Mouse (Mus musculus): ENCODE data around the gene Col5a3. TPM values are rescaled to one million over a fixed set of nuclear protein-coding genes. Genes with fewer than 3 reads are reported as not detected.

The Col5a3 gene
- polyA plus RNA-seq, 1 experiment from 2014 or later, result 0.62 TPM

DNA sequence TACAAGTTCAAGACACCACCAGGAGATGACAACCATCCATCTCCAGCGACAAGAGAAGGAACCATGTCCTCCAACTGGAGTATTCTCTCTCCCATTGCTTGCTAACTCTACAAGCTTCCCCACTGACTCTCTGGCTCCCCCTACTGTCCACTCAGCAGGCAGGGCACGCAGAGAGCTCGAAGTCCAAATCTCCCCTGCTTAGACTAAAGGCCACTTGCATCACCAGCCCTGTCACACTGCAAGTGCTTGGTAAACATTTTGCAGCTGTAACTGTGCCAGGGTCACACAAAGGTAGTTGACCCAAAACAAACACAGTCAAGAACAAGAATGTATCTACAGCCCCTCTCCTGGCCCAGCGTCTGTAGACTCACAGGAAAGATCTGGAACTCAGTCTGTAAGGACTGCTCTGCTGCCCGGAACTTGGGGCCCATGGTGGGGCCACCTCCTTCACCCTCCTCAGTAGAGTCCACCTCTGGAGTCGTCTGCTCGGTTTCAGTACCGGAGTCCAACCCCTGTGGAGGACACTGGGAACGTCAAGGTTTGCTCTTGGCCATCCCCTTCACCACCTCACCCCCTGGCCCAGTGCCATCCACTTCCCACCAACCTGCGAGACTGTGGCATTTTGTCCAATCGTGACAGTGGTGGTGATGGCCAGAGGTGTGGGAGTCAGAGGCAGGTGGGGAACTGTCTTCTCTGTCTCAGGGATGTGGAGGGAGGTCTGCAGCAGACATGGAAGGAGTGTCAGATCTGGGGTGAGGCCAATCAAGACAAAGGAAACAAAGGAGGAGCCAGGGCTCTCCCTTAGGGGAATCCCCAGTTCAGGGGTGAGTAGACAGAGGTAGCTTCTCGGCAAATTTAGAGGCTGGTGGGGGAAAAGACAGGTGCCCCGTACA, 10.4 kb downstream of the Col5a3 start:
- Histone ChIP-seq H3K9me3 (no peaks in the 10 kb centered on the region), H3K4me3 (no peak overlapping the region), H3K4me2 (replicated peaks) (no peak overlapping the region), H3K27ac (no peak overlapping the region), H3K4me1 (no peaks in the 10 kb centered on the region), H3K36me3 (no peaks in the 10 kb centered on the region), H3K9ac (no peak overlapping the region), H3K27me3 (no peaks in the 10 kb centered on the region)
- no peak for ATAC-seq (ENCODE audit: low FRiP score, low read depth)
- WGBS, result 81% methylated on average over 13 of the region's 13 CpGs

DNA sequence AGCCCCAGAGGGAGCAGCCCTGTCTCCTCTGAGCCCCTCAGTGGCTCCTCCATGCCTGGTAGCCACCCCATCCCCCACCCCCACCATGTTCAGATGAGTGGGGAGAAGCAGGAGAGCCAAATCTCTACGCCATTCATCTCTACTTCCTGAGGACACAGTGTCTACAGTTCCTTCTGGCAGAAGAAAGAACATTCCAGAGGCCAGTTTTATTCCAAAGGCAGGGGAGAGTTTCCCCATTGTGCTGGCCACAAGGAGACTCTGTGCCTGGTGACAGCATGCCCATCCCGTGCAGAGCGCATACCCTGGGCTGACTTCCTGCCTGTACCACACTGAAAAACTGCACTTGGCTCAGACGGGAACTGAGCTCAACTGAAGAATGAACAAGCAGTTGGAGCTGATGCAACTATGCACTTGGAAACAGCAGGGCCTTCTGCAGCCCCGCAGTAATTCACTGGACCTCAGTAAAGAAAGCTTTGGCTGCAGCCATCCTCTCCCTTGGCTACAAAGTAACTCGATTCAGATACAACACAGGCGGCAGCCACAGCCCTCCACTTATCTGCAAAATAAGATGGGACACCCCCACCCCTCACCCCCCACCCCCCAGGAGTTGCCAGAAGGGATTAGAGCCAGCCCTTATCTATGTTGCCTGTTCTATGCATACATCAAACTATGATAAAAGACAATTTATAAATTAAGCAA, 20.6 kb downstream of the Col5a3 start:
- Histone ChIP-seq H3K9ac (no peak overlapping the region), H3K4me3 (no peak overlapping the region), H3K27ac (no peak overlapping the region), H3K9me3 (no peaks in the 10 kb centered on the region), H3K36me3 (no peaks in the 10 kb centered on the region), H3K27me3 (peaks cover 6% of the 10 kb centered on the region; the same call in 1 of the 2 replicates), H3K4me2 (replicated peaks) (no peak overlapping the region), H3K4me1 (peaks cover 14% of the 10 kb centered on the region; the same call in 1 of the 2 replicates)
- ATAC-seq (ENCODE audit: low FRiP score, low read depth), result no peak
- whole genome bisulfite sequencing, result 47% methylated on average over 7 of the region's 7 CpGs

GRCm38 (mm10) chr9:20790345-20790744, 24.5 kb downstream of the Col5a3 start:
- Histone ChIP-seq H3K4me3 (no peak overlapping the region), H3K9me3 (0 out of 2 replicates have a peak, but pooled peaks cover 3% of the 10 kb centered on the region), H3K4me2 (replicated peaks) (no peak overlapping the region), H3K9ac (no peak overlapping the region), H3K4me1 (peaks cover 14% of the 10 kb centered on the region; the same call in 1 of the 2 replicates), H3K27ac (no peak overlapping the region), H3K27me3 (peaks cover 6% of the 10 kb centered on the region; the same call in 1 of the 2 replicates), H3K36me3 (no peaks in the 10 kb centered on the region)
- WGBS, result 43% methylated on average over 3 of the region's 3 CpGs
- ATAC-seq (ENCODE audit: low FRiP score, low read depth), result 0 out of 2 replicates have a peak, but pooled peaks have one; percentile 20

GRCm38 (mm10) chr9:20789651-20790050, 25.2 kb downstream of the Col5a3 start:
- no peak overlapping the region for H3K4me2 ChIP-seq (replicated peaks)
- 0 out of 2 replicates have a peak, but pooled peaks cover 3% of the 10 kb centered on the region for H3K9me3 ChIP-seq
- ATAC-seq (ENCODE audit: low FRiP score, low read depth), result no peak
- H3K36me3 ChIP-seq, result no peaks in the 10 kb centered on the region
- H3K4me3 ChIP-seq, result no peak overlapping the region
- peaks cover 14% of the 10 kb centered on the region; the same call in 1 of the 2 replicates for H3K4me1 ChIP-seq
- H3K27ac ChIP-seq, result no peak overlapping the region
- H3K9ac ChIP-seq, result no peak overlapping the region
- 79% methylated on average over 3 of the region's 4 CpGs for WGBS
- peaks cover 6% of the 10 kb centered on the region; the same call in 1 of the 2 replicates for H3K27me3 ChIP-seq

- Histone ChIP-seq H3K27me3 (peaks cover 2% of the 10 kb centered on the region; the same call in 1 of the 2 replicates), H3K9ac (no peak overlapping the region), H3K36me3 (no peaks in the 10 kb centered on the region), H3K4me3 (no peak overlapping the region), H3K9me3 (0 out of 2 replicates have a peak, but pooled peaks cover 3% of the 10 kb centered on the region), H3K4me1 (peaks cover 8% of the 10 kb centered on the region; the same call in 1 of the 2 replicates), H3K27ac (no peak overlapping the region), H3K4me2 (replicated peaks) (no peak overlapping the region)
- no peak for ATAC-seq (ENCODE audit: low FRiP score, low read depth)
- 79% methylated on average over 8 of the region's 8 CpGs for WGBS
Measured at GRCm38 (mm10) chr9:20787992-20788391, 26.9 kb downstream of the Col5a3 start.

DNA sequence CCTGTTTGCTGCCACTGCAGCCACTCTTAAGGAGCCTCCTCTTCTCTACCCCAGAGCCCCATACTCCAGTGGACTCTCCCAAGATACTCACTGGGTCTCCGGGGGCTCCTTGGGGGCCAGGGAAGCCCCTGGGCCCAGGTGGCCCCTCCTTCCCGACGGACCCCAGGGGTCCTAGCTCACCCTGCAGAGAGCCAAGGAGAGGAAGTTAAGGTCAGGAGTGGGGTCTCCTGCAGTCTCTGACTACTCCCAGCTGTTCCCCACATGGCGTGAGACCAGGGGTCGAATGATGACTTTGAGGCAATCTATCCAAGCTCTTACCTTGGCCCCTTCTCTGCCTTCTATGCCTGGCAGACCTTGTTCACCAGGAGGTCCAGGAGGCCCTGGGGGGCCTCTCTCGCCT, 29.8 kb downstream of the Col5a3 start:
- Histone ChIP-seq H3K4me1 (peaks cover 3% of the 10 kb centered on the region; the same call in 1 of the 2 replicates), H3K27ac (no peak overlapping the region), H3K4me3 (no peak overlapping the region), H3K9ac (no peak overlapping the region), H3K4me2 (replicated peaks) (no peak overlapping the region), H3K27me3 (no peaks in the 10 kb centered on the region), H3K36me3 (no peaks in the 10 kb centered on the region), H3K9me3 (0 out of 2 replicates have a peak, but pooled peaks cover 3% of the 10 kb centered on the region)
- 67% methylated on average over 6 of the region's 6 CpGs for WGBS
- ATAC-seq (ENCODE audit: low FRiP score, low read depth), result no peak

DNA sequence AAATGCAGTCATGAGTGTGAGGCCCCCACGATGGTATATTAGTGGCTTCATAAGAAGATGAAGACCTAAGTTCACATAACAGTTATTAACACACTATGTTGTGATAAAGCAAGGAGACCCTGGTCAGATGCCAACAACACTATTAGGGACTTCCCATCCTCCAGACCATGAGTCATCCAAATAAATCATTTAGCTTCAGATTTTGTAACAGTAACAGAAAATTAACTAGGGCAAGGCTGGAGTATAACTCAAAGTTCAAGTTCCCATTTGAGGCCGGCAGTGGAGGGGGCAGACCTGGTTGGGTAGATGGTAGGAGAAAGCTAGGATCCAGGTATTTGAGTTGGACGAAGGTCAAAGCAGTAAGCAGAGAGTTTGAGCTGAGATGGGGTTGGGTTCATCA, 33.6 kb downstream of the Col5a3 start:
- Histone ChIP-seq H3K9ac (no peak overlapping the region), H3K9me3 (no peaks in the 10 kb centered on the region), H3K27me3 (no peaks in the 10 kb centered on the region), H3K4me2 (replicated peaks) (no peak overlapping the region), H3K36me3 (no peaks in the 10 kb centered on the region), H3K4me3 (no peak overlapping the region), H3K27ac (no peak overlapping the region), H3K4me1 (no peaks in the 10 kb centered on the region)
- WGBS, result 82% methylated on average over 3 of the region's 3 CpGs
- no peak for ATAC-seq (ENCODE audit: low FRiP score, low read depth)

DNA sequence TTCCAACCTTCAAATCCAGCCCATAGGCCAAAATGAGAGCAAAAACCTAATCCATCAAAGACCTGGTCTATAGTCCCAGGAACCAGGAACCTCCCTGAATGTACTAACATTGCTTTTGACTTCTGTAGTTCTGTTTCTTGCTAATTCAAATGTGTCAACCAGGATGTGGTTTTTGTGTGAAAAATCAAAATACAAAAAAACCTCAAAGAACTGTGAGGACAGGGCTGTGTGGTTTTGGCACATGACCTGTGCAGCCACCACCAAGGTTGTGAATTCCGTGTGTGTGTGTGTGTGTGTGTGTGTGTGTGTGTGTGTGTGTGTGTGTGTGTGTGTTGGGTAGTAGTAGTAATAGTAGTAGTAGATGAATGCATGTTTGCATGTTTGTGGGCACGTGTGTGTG, 49.6 kb downstream of the Col5a3 start:
- Histone ChIP-seq H3K4me3 (no peak overlapping the region), H3K4me2 (replicated peaks) (no peak overlapping the region), H3K4me1 (no peaks in the 10 kb centered on the region), H3K27ac (no peak overlapping the region), H3K27me3 (no peaks in the 10 kb centered on the region), H3K9me3 (no peaks in the 10 kb centered on the region), H3K36me3 (no peaks in the 10 kb centered on the region), H3K9ac (no peak overlapping the region)
- ATAC-seq (ENCODE audit: low FRiP score, low read depth), result no peak
- 50% methylated on average over 2 of the region's 2 CpGs for WGBS

DNA sequence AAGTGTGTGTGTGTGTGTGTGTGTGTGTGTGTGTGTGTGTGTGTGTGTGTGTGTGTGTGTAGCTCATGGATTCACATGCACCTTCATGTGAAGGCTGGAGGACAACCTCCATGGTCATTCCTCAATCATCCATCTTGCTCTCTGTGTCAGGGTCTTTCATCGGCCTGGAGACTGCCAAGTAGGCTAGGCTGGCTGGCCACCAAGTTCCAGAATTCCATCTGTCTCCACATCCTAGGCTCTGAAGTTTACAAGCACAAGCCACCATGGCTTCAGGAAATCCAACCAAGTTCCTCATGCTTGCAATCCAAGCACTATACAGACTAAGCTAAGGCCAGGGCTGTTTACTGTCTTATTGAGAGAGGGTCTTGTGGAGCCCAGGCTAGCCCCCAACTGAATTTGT, 51.8 kb downstream of the Col5a3 start:
- Histone ChIP-seq H3K27ac (no peak overlapping the region), H3K4me3 (no peak overlapping the region), H3K9ac (no peak overlapping the region), H3K4me2 (replicated peaks) (no peak overlapping the region), H3K9me3 (no peaks in the 10 kb centered on the region; the same call in 1 of the 2 replicates), H3K4me1 (no peaks in the 10 kb centered on the region), H3K36me3 (no peaks in the 10 kb centered on the region), H3K27me3 (no peaks in the 10 kb centered on the region)
- 94% methylated on average over 1 of the region's 1 CpGs for WGBS
- ATAC-seq (ENCODE audit: low FRiP score, low read depth), result no peak

- no peaks in the 10 kb centered on the region; the same call in 1 of the 2 replicates for H3K9me3 ChIP-seq
- H3K36me3 ChIP-seq, result no peaks in the 10 kb centered on the region
- no peaks in the 10 kb centered on the region for H3K27me3 ChIP-seq
- H3K4me2 ChIP-seq (replicated peaks), result no peak overlapping the region
- H3K27ac ChIP-seq, result no peak overlapping the region
- H3K4me3 ChIP-seq, result no peak overlapping the region
- no peak for ATAC-seq (ENCODE audit: low FRiP score, low read depth)
- 39% methylated on average over 7 of the region's 7 CpGs for WGBS
- H3K9ac ChIP-seq, result no peak overlapping the region
- no peaks in the 10 kb centered on the region for H3K4me1 ChIP-seq
Measured at GRCm38 (mm10) chr9:20762197-20762961, 52.5 kb downstream of the Col5a3 start.

DNA sequence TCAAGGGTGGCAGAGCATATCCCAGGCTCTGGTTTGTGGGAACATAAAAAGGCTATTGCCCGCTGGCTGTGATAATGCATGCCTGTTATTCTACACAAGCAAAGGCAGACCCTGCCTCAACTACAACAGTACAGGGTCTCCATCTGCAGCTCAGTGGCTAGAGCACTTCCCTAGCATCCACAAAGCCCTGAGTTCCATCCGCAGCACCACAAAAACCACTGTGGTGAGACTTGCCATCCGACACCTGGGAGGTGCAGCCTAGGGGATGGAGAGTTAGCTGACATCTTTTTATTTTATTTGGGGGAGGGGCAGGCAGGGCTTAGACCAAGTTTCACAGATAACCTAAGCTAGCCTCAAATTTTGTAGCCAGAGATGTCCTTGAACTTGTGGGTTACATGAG, 53.5 kb downstream of the Col5a3 start:
- Histone ChIP-seq H3K27ac (no peak overlapping the region), H3K4me1 (no peaks in the 10 kb centered on the region), H3K9ac (no peak overlapping the region), H3K4me2 (replicated peaks) (no peak overlapping the region), H3K27me3 (no peaks in the 10 kb centered on the region), H3K9me3 (no peaks in the 10 kb centered on the region; the same call in 1 of the 2 replicates), H3K36me3 (no peaks in the 10 kb centered on the region), H3K4me3 (no peak overlapping the region)
- WGBS, result 66% methylated on average over 3 of the region's 3 CpGs
- no peak for ATAC-seq (ENCODE audit: low FRiP score, low read depth)
